Mouse (Mus musculus): ENCODE results near the gene Evx2. TPM values are rescaled to one million over a fixed set of nuclear protein-coding genes. Genes with fewer than 3 reads are reported as not detected.
A peak's percentile ranks its signal among the peaks of the same experiment; 100 is the strongest.

Evx2 gene
- polyA plus RNA-seq, 1 experiment = not detected

- Histone ChIP-seq H3K27ac (ENCODE audit: insufficient read depth, low read depth, low read length) (no peak overlapping the region), H3K4me3 (ENCODE audit: insufficient read depth, low read length) (no peak overlapping the region), H3K4me1 (ENCODE audit: control insufficient read depth, insufficient read depth, low read length) (no peaks in the 10 kb centered on the region)
- no peak for TF ChIP-seq CTCF (IDR thresholded peaks at IDR 0.05; ENCODE audit: low read depth, low read length)
- no peak for TF ChIP-seq POLR2A (IDR thresholded peaks at IDR 0.05; ENCODE audit: borderline replicate concordance, low read depth, low read length)
Measured at GRCm38 (mm10) chr2:74695813-74696430, 36.6 kb upstream of the Evx2 start.

GRCm38 (mm10) chr2:74695383-74695782 is 36.0 kb upstream of the Evx2 start:
- TF ChIP-seq POLR2A (IDR thresholded peaks at IDR 0.05; ENCODE audit: borderline replicate concordance, low read depth, low read length) (no peak), CTCF (IDR thresholded peaks at IDR 0.05; ENCODE audit: low read depth, low read length) (no peak)
- no peaks in the 10 kb centered on the region for H3K4me1 ChIP-seq (ENCODE audit: control insufficient read depth, insufficient read depth, low read length)

GRCm38 (mm10) chr2:74694066-74694465 is 34.7 kb upstream of the Evx2 start:
- H3K27ac ChIP-seq (ENCODE audit: insufficient read depth, low read depth, low read length) = no peak overlapping the region
- no peak overlapping the region for H3K4me3 ChIP-seq (ENCODE audit: insufficient read depth, low read length)
- peak; percentile 71 for TF ChIP-seq CTCF (IDR thresholded peaks at IDR 0.05; ENCODE audit: low read depth, low read length)
- no peak for TF ChIP-seq POLR2A (IDR thresholded peaks at IDR 0.05; ENCODE audit: borderline replicate concordance, low read depth, low read length)
- no peaks in the 10 kb centered on the region for H3K4me1 ChIP-seq (ENCODE audit: control insufficient read depth, insufficient read depth, low read length)

More at GRCm38 (mm10) chr2:74695383-74695782, 36.0 kb upstream of the Evx2 start:
- no peak overlapping the region for H3K4me3 ChIP-seq (ENCODE audit: insufficient read depth, low read length)
- no peak overlapping the region for H3K27ac ChIP-seq (ENCODE audit: insufficient read depth, low read depth, low read length)

GRCm38 (mm10) chr2:74693432-74693827 is 34.1 kb upstream of the Evx2 start:
- TF ChIP-seq POLR2A (IDR thresholded peaks at IDR 0.05; ENCODE audit: borderline replicate concordance, low read depth, low read length) = no peak
- TF ChIP-seq CTCF (IDR thresholded peaks at IDR 0.05; ENCODE audit: low read depth, low read length) = no peak
- Histone ChIP-seq H3K4me1 (ENCODE audit: control insufficient read depth, insufficient read depth, low read length) (no peaks in the 10 kb centered on the region), H3K4me3 (ENCODE audit: insufficient read depth, low read length) (no peak overlapping the region), H3K27ac (ENCODE audit: insufficient read depth, low read depth, low read length) (no peak overlapping the region)

GRCm38 (mm10) chr2:74692808-74693431 is 33.6 kb upstream of the Evx2 start:
- no peaks in the 10 kb centered on the region for H3K4me1 ChIP-seq (ENCODE audit: control insufficient read depth, insufficient read depth, low read length)
- no peak overlapping the region for H3K4me3 ChIP-seq (ENCODE audit: insufficient read depth, low read length)

GRCm38 (mm10) chr2:74691995-74692807 is 32.8 kb upstream of the Evx2 start:
- TF ChIP-seq POLR2A (IDR thresholded peaks at IDR 0.05; ENCODE audit: borderline replicate concordance, low read depth, low read length) (no peak), CTCF (IDR thresholded peaks at IDR 0.05; ENCODE audit: low read depth, low read length) (no peak)
- no peak overlapping the region for H3K4me3 ChIP-seq (ENCODE audit: insufficient read depth, low read length)
- H3K4me1 ChIP-seq (ENCODE audit: control insufficient read depth, insufficient read depth, low read length) = no peaks in the 10 kb centered on the region
- H3K27ac ChIP-seq (ENCODE audit: insufficient read depth, low read depth, low read length) = no peak overlapping the region

More at GRCm38 (mm10) chr2:74692808-74693431, 33.6 kb upstream of the Evx2 start:
- H3K27ac ChIP-seq (ENCODE audit: insufficient read depth, low read depth, low read length) = no peak overlapping the region
- TF ChIP-seq POLR2A (IDR thresholded peaks at IDR 0.05; ENCODE audit: borderline replicate concordance, low read depth, low read length) (no peak), CTCF (IDR thresholded peaks at IDR 0.05; ENCODE audit: low read depth, low read length) (no peak)

- Histone ChIP-seq H3K4me3 (ENCODE audit: insufficient read depth, low read length) (no peak within 1 kb of the TSS), H3K4me1 (ENCODE audit: control insufficient read depth, insufficient read depth, low read length) (no peaks in the 10 kb centered on the region), H3K27ac (ENCODE audit: insufficient read depth, low read depth, low read length) (no peak within 1 kb of the TSS)
- TF ChIP-seq CTCF (IDR thresholded peaks at IDR 0.05; ENCODE audit: low read depth, low read length) = no peak
Measured at GRCm38 (mm10) chr2:74691022-74691951, 31.9 kb upstream of the Evx2 start, which contains the start of gene Hoxd10. Hoxd10 (plus strand) TSS chr2:74691924.

GRCm38 (mm10) chr2:74690338-74690716 is 31.0 kb upstream of the Evx2 start:
- no peaks in the 10 kb centered on the region for H3K4me1 ChIP-seq (ENCODE audit: control insufficient read depth, insufficient read depth, low read length)
- no peak overlapping the region for H3K4me3 ChIP-seq (ENCODE audit: insufficient read depth, low read length)
- no peak overlapping the region for H3K27ac ChIP-seq (ENCODE audit: insufficient read depth, low read depth, low read length)
- no peak for TF ChIP-seq CTCF (IDR thresholded peaks at IDR 0.05; ENCODE audit: low read depth, low read length)
- TF ChIP-seq POLR2A (IDR thresholded peaks at IDR 0.05; ENCODE audit: borderline replicate concordance, low read depth, low read length) = no peak
